Mouse (Mus musculus) kidney, adult 10 weeks (tissue): ENCODE data around the gene Kpna4. TPM values are rescaled to one million over a fixed set of nuclear protein-coding genes. Genes with fewer than 3 reads are reported as not detected.

Source experiments
- polyA plus RNA-seq: library from polyadenylated mRNA; stranded (reverse); fragments of 350-450 nt; fragmentation: Illumina TruSeq; extraction: RNeasy Lipid Tissue Mini Kit (QIAGEN cat#74804); gene quantifications from one replicate; pipeline ENCODE4 v1.2.3, GENCODE M21; 2014; ENCODE audit warnings: low read depth, low replicate concordance

Gene Kpna4
- 121 TPM for polyA plus RNA-seq

GRCm38 (mm10) chr3:69126509-69127345 is at the start of gene Kpna4:
Kpna4 (minus strand) TSS chr3:69127113.

DNA sequence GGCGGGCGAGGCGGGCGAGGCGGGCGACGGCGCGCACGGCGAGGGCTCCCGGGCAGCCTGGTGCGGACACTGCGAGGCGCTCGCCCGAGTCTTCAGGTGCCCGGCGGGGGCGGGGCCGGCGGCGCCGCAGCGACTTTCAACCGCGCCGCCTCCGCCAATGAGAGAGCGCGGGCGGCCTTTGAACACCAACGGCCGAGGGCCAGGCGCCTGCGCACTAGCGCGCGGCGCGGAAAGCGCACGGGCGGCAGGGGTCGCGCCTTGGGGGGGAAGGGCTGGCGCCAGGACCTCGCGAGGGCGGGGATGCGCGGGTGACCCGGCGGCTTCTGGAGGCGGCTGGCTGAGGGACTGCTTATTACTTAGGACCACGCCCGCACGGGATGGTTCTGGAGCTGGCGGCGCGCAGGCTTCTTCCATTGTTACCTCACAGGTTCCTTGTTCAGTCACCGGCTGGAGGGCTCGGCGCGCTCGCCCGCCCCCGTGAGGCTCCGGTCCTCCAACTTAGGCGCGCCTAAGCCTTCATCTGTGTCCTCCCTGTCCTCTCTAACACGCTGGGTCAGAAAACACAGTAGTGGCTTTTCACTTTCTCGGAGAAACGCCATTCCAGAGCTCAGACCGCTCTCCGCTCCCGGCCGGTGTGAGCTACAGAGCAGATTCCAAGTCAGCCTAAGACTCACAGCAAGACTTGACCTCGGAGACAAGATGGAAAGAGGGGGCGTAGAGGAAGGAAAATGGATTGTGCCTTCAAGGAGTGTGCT is 82.1 kb downstream of the Kpna4 start, which contains the start of gene Trim59:
Trim59 (minus strand) TSS at position 111 of the 755 bp plus-strand sequence.

Other genes starting within 250 kb of the Kpna4 start
- 26.5 TPM for gene Ift80, start 122.5 kb downstream of the Kpna4 start, polyA plus RNA-seq
- gene Smc4, start 122.4 kb downstream of the Kpna4 start, polyA plus RNA-seq = 47.3 TPM
- gene Trim59, start 82.4 kb downstream of the Kpna4 start, polyA plus RNA-seq = 3.6 TPM
- gene Arl14, start 95.3 kb upstream of the Kpna4 start, polyA plus RNA-seq = not detected
- 12.4 TPM for gene Ppm1l, start 189.7 kb upstream of the Kpna4 start, polyA plus RNA-seq